Mouse (Mus musculus) kidney, adult 18-20 months (tissue): ENCODE results near the gene Slc7a14.

ENCODE experiments used
- DNase-seq: peaks from one replicate; pipeline ENCODE4 v3.0.0; 2021

Slc7a14 gene

DNA sequence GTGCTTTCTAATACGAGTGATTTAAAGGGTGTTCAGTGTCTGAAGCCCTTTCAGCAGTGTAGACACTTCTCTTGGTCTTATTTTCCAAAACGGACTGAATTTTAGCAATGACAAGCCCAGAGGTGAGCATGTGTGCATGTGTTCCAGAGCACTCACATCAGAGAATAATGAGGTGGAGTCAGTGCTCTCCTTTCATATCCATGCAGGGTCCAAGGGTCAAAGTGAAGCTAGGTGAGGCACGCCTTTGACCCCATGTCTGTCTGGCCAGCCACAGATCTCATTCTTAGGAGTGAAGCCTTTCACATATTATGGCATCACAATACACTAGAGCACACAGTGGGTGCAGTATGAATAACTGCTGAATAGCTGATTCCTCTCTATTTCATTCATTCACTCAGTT lies 105.0 kb downstream of the Slc7a14 start:
- DNase-seq: no peak

DNA sequence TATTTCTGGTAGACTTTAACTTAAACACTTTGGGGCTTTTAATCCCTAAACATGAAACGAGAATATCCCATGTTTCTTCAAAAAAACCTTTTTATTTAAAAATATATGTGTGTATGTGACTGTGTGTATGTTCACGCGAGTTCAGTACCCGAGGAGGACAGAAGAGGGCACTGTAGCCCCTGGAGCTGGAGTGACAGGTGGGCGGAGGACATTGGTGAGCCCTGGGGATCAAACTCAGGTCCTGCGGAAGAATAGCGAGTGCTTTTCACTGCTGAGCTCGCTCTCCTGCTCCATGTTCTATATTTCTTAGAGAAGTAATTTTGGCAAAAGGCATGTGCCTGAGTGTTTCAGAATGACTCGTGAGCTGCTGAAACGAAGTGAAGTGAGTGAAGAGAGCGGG lies 106.2 kb downstream of the Slc7a14 start:
- no peak for DNase-seq

- no peak for DNase-seq
Measured at GRCm38 (mm10) chr3:31199162-31199877, 110.9 kb downstream of the Slc7a14 start.

DNA sequence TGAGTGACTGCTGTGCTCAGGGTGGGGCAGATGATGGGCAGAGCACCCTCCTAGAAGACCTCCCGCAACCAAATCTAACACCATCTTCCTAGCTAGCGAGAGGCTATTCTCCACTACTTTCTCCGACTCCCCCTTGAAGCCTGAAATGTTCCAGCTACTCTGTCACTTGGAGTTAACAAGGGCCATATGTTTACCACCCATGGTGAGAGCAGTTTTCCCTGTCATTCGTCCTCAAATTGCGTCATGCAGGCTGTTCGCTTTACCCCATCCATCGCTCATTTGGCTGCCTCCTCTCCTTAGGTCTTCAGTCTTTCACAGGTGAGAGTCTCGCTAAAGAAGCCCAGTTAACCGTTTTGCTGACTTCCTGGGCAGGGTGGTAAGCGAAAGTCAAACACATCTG lies 118.8 kb downstream of the Slc7a14 start:
- no peak for DNase-seq

DNA sequence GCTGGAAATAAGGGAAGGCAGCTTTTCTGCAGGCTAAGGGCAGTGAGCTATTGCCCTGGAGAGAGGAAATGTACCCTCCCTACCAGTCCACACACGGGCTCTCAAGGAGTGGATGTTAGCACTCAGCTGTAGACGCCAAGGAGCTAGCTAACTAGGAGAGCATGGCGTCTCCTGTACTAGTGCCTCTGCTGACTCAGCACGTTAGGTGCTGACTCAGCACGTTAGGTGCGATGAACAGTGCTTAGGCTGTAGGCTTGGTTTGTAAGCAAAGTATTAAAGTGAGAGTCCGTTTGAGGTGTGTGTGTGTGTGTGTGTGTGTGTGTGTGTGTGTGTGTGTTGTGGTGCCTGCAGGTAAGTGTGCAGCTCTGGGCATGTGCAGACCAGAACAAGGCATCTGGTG lies 119.8 kb downstream of the Slc7a14 start:
- no peak for DNase-seq

DNA sequence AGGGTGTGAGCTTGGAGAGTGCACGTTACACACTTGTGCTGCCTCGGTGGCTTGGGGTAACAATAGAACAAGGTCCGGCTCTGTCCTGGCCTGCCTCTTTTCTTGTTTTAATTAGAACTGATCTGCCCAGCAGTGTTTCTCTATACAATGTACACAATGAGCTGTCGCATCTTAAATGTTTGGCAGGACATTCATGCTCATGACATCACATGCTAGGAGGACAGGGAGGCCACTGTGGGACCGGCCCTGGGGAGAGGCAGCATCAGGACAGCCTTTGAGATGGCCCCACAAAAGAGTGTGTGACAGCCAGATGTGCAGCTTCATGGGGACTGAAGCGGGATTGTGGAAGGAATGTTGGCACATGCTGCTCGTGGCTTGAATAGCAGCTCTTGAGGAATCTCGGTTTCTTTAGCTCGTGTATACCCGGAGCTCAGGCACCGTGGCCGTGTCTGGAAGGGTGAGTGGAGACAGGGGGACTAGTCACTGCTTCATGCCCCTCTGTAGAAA lies 143.8 kb downstream of the Slc7a14 start:
- DNase-seq: no peak

GRCm38 (mm10) chr3:31165803-31166202 lies 144.4 kb downstream of the Slc7a14 start:
- DNase-seq: no peak

DNA sequence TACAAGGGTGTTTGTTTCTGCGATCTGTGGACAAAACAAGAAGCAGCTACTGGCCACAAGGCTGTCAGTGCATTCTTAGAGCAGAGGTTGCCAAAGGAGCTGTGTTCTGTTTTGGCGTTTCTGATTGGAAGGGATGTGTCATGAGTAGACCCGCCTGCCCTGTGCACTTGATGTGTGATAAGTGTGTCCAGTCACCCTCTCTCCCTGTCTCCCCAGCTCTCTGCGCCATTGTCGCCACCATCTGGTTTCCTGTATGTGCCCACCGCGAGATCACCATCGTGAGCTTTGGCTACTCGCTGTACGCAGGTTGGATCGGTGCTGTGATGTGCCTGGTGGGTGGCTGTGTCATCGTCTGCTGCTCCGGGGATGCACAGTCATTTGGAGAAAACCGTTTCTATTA lies 147.3 kb downstream of the Slc7a14 start:
- DNase-seq: no peak

GRCm38 (mm10) chr3:31161336-31161735 lies 148.8 kb downstream of the Slc7a14 start:
- DNase-seq: no peak

GRCm38 (mm10) chr3:31160046-31160445 lies 150.1 kb downstream of the Slc7a14 start:
- no peak for DNase-seq

- DNase-seq: no peak
Measured at GRCm38 (mm10) chr3:31157776-31158175, 152.4 kb downstream of the Slc7a14 start.

- DNase-seq: no peak
Measured at GRCm38 (mm10) chr3:31156126-31156525, 154.1 kb downstream of the Slc7a14 start.
